Mouse (Mus musculus) forebrain, postnatal 0 days (tissue): ENCODE measurements around the gene Art3. TPM values are rescaled to one million over a fixed set of nuclear protein-coding genes. Genes with fewer than 3 reads are reported as not detected.

Experiments
- ATAC-seq: fragments of 200-750 bp; cut with Nextera tagmentation; 2 replicates; pipeline ENCODE4 v1.8.0; 2017; ENCODE audit warnings: mild to moderate bottlenecking, moderate library complexity
- DNase-seq: peaks from one replicate; pipeline ENCODE4 v3.0.0-alpha.2; 2015
- H3K27ac ChIP-seq: fragments of 300-500 bp; sonication (generic); 2 replicates; pipeline ENCODE4 v1.5.1; 2014; ENCODE audit warnings: low read depth, mild to moderate bottlenecking, antibody characterized with exemption, low read length, moderate library complexity, mixed read lengths
- H3K27me3 ChIP-seq: fragments of 300-500 bp; sonication (generic); 2 replicates; pipeline ENCODE4 v1.6.1; 2014; ENCODE audit warnings: mild to moderate bottlenecking, low read length, mixed read lengths; ENCODE audit not compliant: insufficient read depth
- H3K36me3 ChIP-seq: fragments of 300-500 bp; sonication (generic); 2 replicates; pipeline ENCODE4 v1.6.1; 2014; ENCODE audit warnings: mild to moderate bottlenecking, moderate library complexity; ENCODE audit not compliant: insufficient read depth
- H3K4me1 ChIP-seq: fragments of 300-500 bp; sonication (generic); 2 replicates; pipeline ENCODE4 v1.6.1; 2014; ENCODE audit warnings: antibody characterized with exemption; ENCODE audit not compliant: insufficient read depth
- H3K4me2 ChIP-seq: fragments of 300-500 bp; sonication (generic); 2 replicates; pipeline ENCODE4 v1.6.1; 2014; ENCODE audit warnings: low read depth, mild to moderate bottlenecking, moderate library complexity
- H3K4me3 ChIP-seq: fragments of 300-500 bp; sonication (generic); 2 replicates; pipeline ENCODE4 v1.5.1; 2014; ENCODE audit warnings: low read depth, low read length, mixed read lengths
- H3K9ac ChIP-seq: fragments of 300-500 bp; sonication (generic); 2 replicates; pipeline ENCODE4 v1.6.1; 2014; ENCODE audit warnings: mild to moderate bottlenecking
- H3K9me3 ChIP-seq: fragments of 300-500 bp; sonication (generic); 2 replicates; pipeline ENCODE4 v1.6.1; 2016; ENCODE audit warnings: low read length
- CTCF ChIP-seq: sonication (generic); IDR thresholded peaks from 2 replicates; pipeline ENCODE4 v1.5.1; 2016; ENCODE audit warnings: antibody characterized with exemption, control low read depth, low read depth
- WGBS: fragments of 180-500 bp; shearing (Covaris S2); extraction: QIAGEN DNeasy Blood & Tissue Kit; methylation state at CpG from one replicate; pipeline ENCODE4 v1.1.7; 2014; 5-methylcytosine and 5-hydroxymethylcytosine counted together
- polyA plus RNA-seq: library from polyadenylated mRNA; unstranded; fragments of >200 nt; fragmentation: Nextera tagmentation; extraction: Ambion mirVana; gene quantifications from 2 replicates; pipeline ENCODE4 v1.2.1, GENCODE M21; 2015
- total RNA-seq: library from RNA; depleted of rRNA; stranded (reverse); fragments of >200 nt; gene quantifications from 2 replicates; pipeline ENCODE4 v1.2.3, GENCODE M21; 2014

Gene Art3
- total and polyA plus RNA-seq, 2 experiments from 2014 or later: 3.5 to 8.0 TPM

- H3K9ac ChIP-seq: no peak overlapping the region
- DNase-seq (peak; percentile 67), ATAC-seq (peak; percentile 73)
- H3K27me3 ChIP-seq: no peaks in the 10 kb centered on the region
- no peaks in the 10 kb centered on the region for H3K36me3 ChIP-seq
- no peak overlapping the region for H3K27ac ChIP-seq
- WGBS: 24% methylated on average over 5 of the region's 5 CpGs
- no peaks in the 10 kb centered on the region for H3K9me3 ChIP-seq
- peak; percentile 67 for TF ChIP-seq CTCF
- H3K4me3 ChIP-seq: no peak overlapping the region
- no peak overlapping the region for H3K4me2 ChIP-seq
- no peaks in the 10 kb centered on the region for H3K4me1 ChIP-seq
These were observed 66.5 kb downstream of the Art3 start for GRCm38 (mm10) chr5:92398153-92398552.

DNA sequence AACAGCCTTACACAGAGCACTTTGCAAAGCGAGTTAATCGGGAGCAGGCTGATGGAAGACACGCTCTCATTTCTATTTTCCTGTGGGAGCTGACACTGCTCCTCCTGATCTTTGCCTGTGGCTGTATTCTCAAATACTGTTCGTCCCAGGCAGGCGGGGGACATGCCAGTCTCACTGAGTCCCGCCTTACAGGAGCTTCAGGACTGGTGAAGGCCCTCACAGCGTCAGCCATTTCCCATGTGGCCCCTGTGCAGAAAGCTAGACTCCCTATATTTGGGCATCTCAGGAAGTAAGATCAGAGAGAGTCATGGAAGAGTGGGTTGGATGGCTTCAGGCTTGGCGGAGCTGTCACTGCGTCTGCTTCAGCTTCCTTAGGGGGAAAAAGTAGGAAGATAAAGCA is 71.2 kb downstream of the Art3 start:
- no peak overlapping the region for H3K9ac ChIP-seq
- no peaks in the 10 kb centered on the region for H3K9me3 ChIP-seq
- no peak overlapping the region for H3K27ac ChIP-seq
- no peak for DNase-seq
- no peak for ATAC-seq
- no peak overlapping the region for H3K4me3 ChIP-seq
- no peaks in the 10 kb centered on the region for H3K27me3 ChIP-seq
- TF ChIP-seq CTCF: no peak
- no peak overlapping the region for H3K4me2 ChIP-seq
- 81% methylated on average over 9 of the region's 9 CpGs for whole genome bisulfite sequencing
- no peaks in the 10 kb centered on the region for H3K4me1 ChIP-seq
- H3K36me3 ChIP-seq: no peaks in the 10 kb centered on the region

DNA sequence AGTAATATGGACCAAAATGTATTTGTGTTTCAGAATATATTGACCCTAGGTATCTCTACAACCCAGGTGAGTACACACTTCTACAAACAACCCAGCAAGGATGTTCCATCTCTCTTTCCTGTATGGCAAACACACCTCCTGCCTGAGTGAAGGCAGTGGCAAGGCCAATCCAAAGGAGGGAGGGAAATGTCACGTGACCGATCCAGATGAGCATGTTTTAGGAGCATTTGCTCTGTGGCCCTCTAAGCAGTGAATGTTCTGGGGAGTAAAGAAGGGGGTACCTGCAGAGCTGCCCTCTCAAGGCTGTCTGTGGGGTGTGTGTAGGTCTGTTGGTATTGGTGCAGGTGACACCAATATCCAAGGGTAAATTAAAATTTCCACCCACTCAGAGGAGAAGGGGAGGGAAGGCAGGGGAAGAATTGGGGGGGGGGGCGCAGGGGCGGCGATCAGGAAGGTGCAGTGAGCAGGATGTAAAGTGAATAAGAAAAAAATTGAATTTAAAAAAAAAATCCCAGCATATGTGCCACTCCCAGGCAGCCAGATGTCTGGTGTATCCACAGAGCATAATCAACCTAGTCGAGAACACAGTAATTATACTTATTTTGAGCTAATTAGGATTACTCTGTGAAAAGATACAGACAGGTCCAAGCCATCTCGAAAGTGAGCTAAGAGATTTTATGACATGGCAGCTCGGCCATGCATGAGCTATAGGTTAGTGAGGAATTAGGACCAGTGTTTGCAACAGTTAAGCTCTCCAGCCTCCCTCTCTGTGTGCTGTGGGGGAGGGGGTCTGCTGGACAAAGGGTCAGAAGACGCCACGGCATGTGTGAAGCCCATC is 72.2 kb downstream of the Art3 start:
- no peak overlapping the region for H3K4me2 ChIP-seq
- no peak overlapping the region for H3K9ac ChIP-seq
- ATAC-seq (peak; percentile 53), DNase-seq (no peak)
- no peak overlapping the region for H3K4me3 ChIP-seq
- TF ChIP-seq CTCF: no peak
- WGBS: 40% methylated on average over 10 of the region's 10 CpGs
- no peaks in the 10 kb centered on the region for H3K36me3 ChIP-seq
- H3K27me3 ChIP-seq: no peaks in the 10 kb centered on the region
- H3K9me3 ChIP-seq: no peaks in the 10 kb centered on the region
- no peak overlapping the region for H3K27ac ChIP-seq
- H3K4me1 ChIP-seq: no peaks in the 10 kb centered on the region

DNA sequence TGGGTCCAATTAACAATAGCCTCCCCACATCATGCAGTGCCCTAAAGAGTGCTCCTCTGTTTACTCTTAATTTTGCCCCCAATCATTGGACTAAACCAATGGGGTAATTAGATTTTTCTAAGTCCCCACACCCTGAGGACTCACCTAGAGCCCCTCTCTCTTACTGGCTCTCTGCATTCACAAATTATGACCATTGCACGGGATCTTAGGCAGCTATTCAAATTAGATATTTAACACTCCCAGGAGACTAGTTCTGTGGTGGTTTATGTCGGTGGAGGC is 72.7 kb downstream of the Art3 start:
- H3K27ac ChIP-seq: no peak overlapping the region
- TF ChIP-seq CTCF: no peak
- no peak for ATAC-seq

DNA sequence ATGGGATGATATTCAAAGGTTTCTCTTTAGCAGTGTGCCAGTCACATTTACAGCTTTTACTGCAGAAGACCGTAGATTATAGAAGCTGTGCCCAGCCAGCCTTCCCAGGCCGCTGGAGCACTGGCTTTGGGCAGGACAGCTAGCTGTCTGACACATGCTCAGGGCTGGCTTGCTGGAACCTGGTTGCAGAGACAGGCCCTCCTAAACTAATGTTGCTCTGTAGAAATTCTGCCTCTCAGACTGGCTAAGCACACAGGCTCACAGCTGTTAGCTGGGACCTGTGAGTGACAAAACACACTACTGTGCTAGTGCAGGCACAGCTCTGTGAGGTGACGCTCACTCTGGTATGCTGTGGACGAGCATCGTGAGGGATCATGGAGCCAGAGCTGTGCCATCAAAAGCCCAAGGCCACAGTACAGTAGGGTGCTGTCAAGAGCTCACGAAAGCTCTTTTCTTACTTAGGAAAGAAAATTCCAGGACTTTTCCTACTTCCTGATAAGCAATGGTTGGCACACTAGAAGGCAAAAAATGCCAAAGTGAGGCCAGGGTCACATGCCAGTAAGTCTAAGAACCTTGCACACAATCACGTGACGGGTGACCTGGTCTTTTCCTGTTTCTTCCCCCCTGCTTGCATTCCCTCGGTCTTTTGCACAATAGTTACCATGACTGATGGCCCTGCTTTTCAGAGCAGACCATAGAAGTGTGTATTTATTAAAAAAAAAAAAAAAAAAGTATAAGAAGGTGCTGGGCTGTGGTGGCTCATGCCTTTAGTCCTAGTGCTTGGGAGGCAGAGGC is 77.9 kb downstream of the Art3 start:
- Histone ChIP-seq H3K9ac (no peak overlapping the region), H3K4me1 (no peaks in the 10 kb centered on the region), H3K4me2 (no peak overlapping the region), H3K27me3 (no peaks in the 10 kb centered on the region), H3K27ac (no peak overlapping the region), H3K9me3 (no peaks in the 10 kb centered on the region), H3K36me3 (0 out of 2 replicates have a peak, but pooled peaks cover 3% of the 10 kb centered on the region), H3K4me3 (no peak overlapping the region)
- TF ChIP-seq CTCF: no peak
- DNase-seq: no peak
- no peak for ATAC-seq
- 87% methylated on average over 9 of the region's 9 CpGs for WGBS

More for the DNA sequence above, 72.7 kb downstream of the Art3 start:
- Histone ChIP-seq H3K4me3 (no peak overlapping the region), H3K4me1 (no peaks in the 10 kb centered on the region), H3K9ac (no peak overlapping the region), H3K9me3 (no peaks in the 10 kb centered on the region), H3K4me2 (no peak overlapping the region), H3K27me3 (no peaks in the 10 kb centered on the region), H3K36me3 (no peaks in the 10 kb centered on the region)
- 29% methylated on average over 2 of the region's 2 CpGs for WGBS
- DNase-seq: no peak

GRCm38 (mm10) chr5:92410486-92410885 is 78.9 kb downstream of the Art3 start:
- H3K9me3 ChIP-seq: no peaks in the 10 kb centered on the region
- WGBS: 88% methylated on average over 5 of the region's 5 CpGs

More at GRCm38 (mm10) chr5:92410486-92410885, 78.9 kb downstream of the Art3 start:
- no peak overlapping the region for H3K4me2 ChIP-seq
- H3K4me1 ChIP-seq: no peaks in the 10 kb centered on the region
- no peak for TF ChIP-seq CTCF
- H3K9ac ChIP-seq: no peak overlapping the region
- H3K27me3 ChIP-seq: no peaks in the 10 kb centered on the region
- H3K27ac ChIP-seq: no peak overlapping the region
- ATAC-seq (no peak), DNase-seq (no peak)
- H3K36me3 ChIP-seq: peaks cover 6% of the 10 kb centered on the region; the same call in 1 of the 2 replicates
- H3K4me3 ChIP-seq: no peak overlapping the region
